Mouse (Mus musculus) A20 (cell line): ENCODE results near the gene Cirbp.

Source experiments
- DNase-seq: peaks from one replicate; pipeline ENCODE4 v3.0.0-alpha.2; 2011; ENCODE audit warnings: low read depth, low spot score

Cirbp gene

GRCm38 (mm10) chr10:80165392-80166128 is at the start of gene Cirbp:
TSS of gene Cirbp (plus strand) at chr10:80165985.
- DNase-seq: no peak

GRCm38 (mm10) chr10:80116563-80116926 is 49.2 kb upstream of the Cirbp start:
- DNase-seq: no peak

- peak; percentile 80 for DNase-seq
Observed at GRCm38 (mm10) chr10:80116927-80117691, 48.7 kb upstream of the Cirbp start.

GRCm38 (mm10) chr10:80117736-80118135 is 48.0 kb upstream of the Cirbp start:
- DNase-seq: no peak

- no peak for DNase-seq
Observed at GRCm38 (mm10) chr10:80118552-80118951, 47.2 kb upstream of the Cirbp start.

- DNase-seq: no peak
Observed at GRCm38 (mm10) chr10:80120146-80120545, 45.6 kb upstream of the Cirbp start.

- no peak for DNase-seq
Observed at GRCm38 (mm10) chr10:80121639-80122038, 44.1 kb upstream of the Cirbp start.

GRCm38 (mm10) chr10:80123932-80124562 is 41.7 kb upstream of the Cirbp start:
- no peak for DNase-seq

- no peak for DNase-seq
Observed at GRCm38 (mm10) chr10:80127920-80128319, 37.9 kb upstream of the Cirbp start.

GRCm38 (mm10) chr10:80129846-80130245 is 35.9 kb upstream of the Cirbp start:
- no peak for DNase-seq

GRCm38 (mm10) chr10:80130403-80131031 is 35.3 kb upstream of the Cirbp start:
- no peak for DNase-seq

GRCm38 (mm10) chr10:80131316-80131951 is 34.4 kb upstream of the Cirbp start:
- no peak for DNase-seq

- DNase-seq: no peak
Observed at GRCm38 (mm10) chr10:80131952-80132350, 33.8 kb upstream of the Cirbp start.

- DNase-seq: peak; percentile 38
Observed at GRCm38 (mm10) chr10:80133226-80133849, 32.4 kb upstream of the Cirbp start.

- no peak for DNase-seq
Observed at GRCm38 (mm10) chr10:80134421-80134820, 31.4 kb upstream of the Cirbp start.

GRCm38 (mm10) chr10:80135161-80135560 is 30.6 kb upstream of the Cirbp start:
- DNase-seq: no peak

- DNase-seq: no peak
Observed at GRCm38 (mm10) chr10:80135641-80136040, 30.1 kb upstream of the Cirbp start.

GRCm38 (mm10) chr10:80136179-80136951 is 29.4 kb upstream of the Cirbp start:
- DNase-seq: no peak

GRCm38 (mm10) chr10:80136952-80137625 is 28.7 kb upstream of the Cirbp start:
- no peak for DNase-seq
